Mouse (Mus musculus): ENCODE data around the gene Tmem175. TPM values are rescaled to one million over a fixed set of nuclear protein-coding genes. Genes with fewer than 3 reads are reported as not detected.

The Tmem175 gene
- polyA plus RNA-seq, 1 experiment from 2014 or later: 29.4 TPM

- Histone ChIP-seq H3K27me3 (no peaks in the 10 kb centered on the region), H3K4me2 (replicated peaks) (no peak overlapping the region), H3K9me3 (replicated peaks) (no peaks in the 10 kb centered on the region), H3K4me3 (replicated peaks) (no peak overlapping the region), H3K4me1 (no peaks in the 10 kb centered on the region), H3K9ac (no peak overlapping the region), H3K27ac (replicated peaks) (no peak overlapping the region), H3K36me3 (peaks cover 71% of the 10 kb centered on the region)
- ATAC-seq (ENCODE audit: insufficient number of reproducible peaks, low FRiP score, low TSS enrichment, low read depth): no peak
- WGBS: 73% methylated on average over 2 of the region's 2 CpGs
Observed at GRCm38 (mm10) chr5:108643674-108644073, 14.1 kb downstream of the Tmem175 start.

- Histone ChIP-seq H3K4me1 (no peaks in the 10 kb centered on the region), H3K4me2 (replicated peaks) (no peak overlapping the region), H3K36me3 (peaks cover 85% of the 10 kb centered on the region), H3K9me3 (replicated peaks) (no peaks in the 10 kb centered on the region), H3K27ac (replicated peaks) (no peak overlapping the region), H3K4me3 (replicated peaks) (no peak overlapping the region), H3K27me3 (no peaks in the 10 kb centered on the region), H3K9ac (no peak overlapping the region)
- ATAC-seq (ENCODE audit: insufficient number of reproducible peaks, low FRiP score, low TSS enrichment, low read depth): no peak
- WGBS: 87% methylated on average over 9 of the region's 9 CpGs
Observed at GRCm38 (mm10) chr5:108645651-108646342, 16.2 kb downstream of the Tmem175 start.

DNA sequence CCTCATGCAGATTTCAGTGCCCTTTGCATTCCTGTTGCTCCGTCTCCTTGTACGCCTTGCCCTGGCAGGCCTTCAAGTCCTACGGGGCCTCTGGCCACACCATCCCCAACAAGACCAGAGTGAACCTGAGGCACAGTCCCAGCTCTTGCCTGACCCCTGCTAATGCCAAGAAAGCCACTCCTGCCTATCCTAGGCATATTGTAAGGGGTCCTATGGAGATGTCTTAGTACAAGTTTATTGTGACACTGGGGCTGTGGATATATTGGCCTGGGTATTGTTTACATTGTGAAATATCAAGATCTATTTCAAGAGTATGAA lies 16.7 kb downstream of the Tmem175 start:
- Histone ChIP-seq H3K27me3 (no peaks in the 10 kb centered on the region), H3K4me2 (replicated peaks) (no peak overlapping the region), H3K9ac (no peak overlapping the region), H3K27ac (replicated peaks) (no peak overlapping the region), H3K9me3 (replicated peaks) (no peaks in the 10 kb centered on the region), H3K4me1 (no peaks in the 10 kb centered on the region), H3K36me3 (peaks cover 88% of the 10 kb centered on the region), H3K4me3 (replicated peaks) (no peak overlapping the region)
- WGBS: 88% methylated on average over 3 of the region's 3 CpGs
- ATAC-seq (ENCODE audit: insufficient number of reproducible peaks, low FRiP score, low TSS enrichment, low read depth): no peak

DNA sequence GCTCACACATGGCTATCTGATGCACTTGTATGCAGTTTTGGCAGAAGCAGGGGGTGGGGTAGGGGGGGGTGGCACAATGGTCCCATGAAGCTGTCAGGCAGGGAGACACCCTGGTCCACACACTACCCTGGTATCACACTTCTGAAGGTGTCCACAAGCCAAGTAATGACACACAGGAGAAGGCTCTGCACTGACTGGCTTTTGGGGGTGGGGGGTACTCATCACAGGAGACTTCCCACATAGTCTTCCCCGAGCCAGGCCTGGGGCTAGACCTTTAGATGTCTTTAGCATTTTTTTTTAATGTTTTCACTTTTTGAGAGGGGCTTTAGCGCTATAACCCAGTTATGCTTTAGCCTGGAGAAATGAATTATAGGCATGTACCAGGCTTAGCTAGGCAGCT lies 17.7 kb downstream of the Tmem175 start:
- Histone ChIP-seq H3K4me2 (replicated peaks) (no peak overlapping the region), H3K27ac (replicated peaks) (no peak overlapping the region), H3K4me3 (replicated peaks) (no peak overlapping the region), H3K9me3 (replicated peaks) (no peaks in the 10 kb centered on the region), H3K9ac (no peak overlapping the region), H3K4me1 (no peaks in the 10 kb centered on the region), H3K36me3 (peaks cover 91% of the 10 kb centered on the region), H3K27me3 (no peaks in the 10 kb centered on the region)
- 83% methylated on average over 2 of the region's 2 CpGs for WGBS
- ATAC-seq (ENCODE audit: insufficient number of reproducible peaks, low FRiP score, low TSS enrichment, low read depth): no peak

DNA sequence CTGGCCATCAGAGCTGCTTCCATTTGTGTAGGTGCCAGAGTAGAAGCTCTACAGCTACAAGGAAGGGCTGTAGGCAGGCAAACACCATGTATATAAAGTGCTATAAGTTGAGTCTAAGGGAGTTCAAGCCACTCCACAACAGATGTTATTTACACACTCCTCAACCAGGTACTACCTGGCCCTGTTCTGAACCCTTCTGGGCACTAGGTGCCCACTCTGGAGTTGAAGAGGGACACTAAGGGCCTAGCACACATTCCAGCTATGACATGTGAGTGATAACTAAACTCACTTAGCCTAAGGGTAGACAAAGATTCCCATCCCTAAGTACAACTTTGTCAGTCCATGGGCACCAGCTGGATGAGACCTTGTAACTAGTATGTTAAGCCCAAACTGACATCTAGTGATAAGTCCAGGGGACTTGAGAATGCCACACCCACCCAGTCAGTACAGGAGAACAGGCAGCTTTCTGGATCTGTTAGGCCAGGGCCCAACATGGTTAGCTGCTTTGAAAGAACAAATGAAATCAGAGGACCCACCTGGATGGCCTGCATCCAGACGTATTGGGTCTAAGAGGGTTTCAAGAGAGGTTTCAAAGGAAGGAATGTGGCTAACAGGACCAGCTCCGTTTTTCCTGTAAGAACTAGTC lies 18.4 kb downstream of the Tmem175 start:
- H3K4me1 ChIP-seq: no peaks in the 10 kb centered on the region
- H3K9me3 ChIP-seq (replicated peaks): no peaks in the 10 kb centered on the region
- ATAC-seq (ENCODE audit: insufficient number of reproducible peaks, low FRiP score, low TSS enrichment, low read depth): no peak
- no peak overlapping the region for H3K9ac ChIP-seq
- no peak overlapping the region for H3K27ac ChIP-seq (replicated peaks)
- H3K4me2 ChIP-seq (replicated peaks): no peak overlapping the region
- H3K36me3 ChIP-seq: peaks cover 91% of the 10 kb centered on the region
- H3K4me3 ChIP-seq (replicated peaks): no peak overlapping the region
- H3K27me3 ChIP-seq: no peaks in the 10 kb centered on the region
- WGBS: 89% methylated on average over 2 of the region's 2 CpGs

GRCm38 (mm10) chr5:108648937-108649576 lies 19.5 kb downstream of the Tmem175 start:
- no peak overlapping the region for H3K4me2 ChIP-seq (replicated peaks)
- ATAC-seq (ENCODE audit: insufficient number of reproducible peaks, low FRiP score, low TSS enrichment, low read depth): no peak
- no peaks in the 10 kb centered on the region for H3K4me1 ChIP-seq
- H3K9ac ChIP-seq: no peak overlapping the region
- H3K27me3 ChIP-seq: no peaks in the 10 kb centered on the region
- H3K4me3 ChIP-seq (replicated peaks): no peak overlapping the region
- peaks cover 92% of the 10 kb centered on the region for H3K36me3 ChIP-seq
- 80% methylated on average over 11 of the region's 11 CpGs for WGBS
- no peaks in the 10 kb centered on the region for H3K9me3 ChIP-seq (replicated peaks)
- H3K27ac ChIP-seq (replicated peaks): no peak overlapping the region

DNA sequence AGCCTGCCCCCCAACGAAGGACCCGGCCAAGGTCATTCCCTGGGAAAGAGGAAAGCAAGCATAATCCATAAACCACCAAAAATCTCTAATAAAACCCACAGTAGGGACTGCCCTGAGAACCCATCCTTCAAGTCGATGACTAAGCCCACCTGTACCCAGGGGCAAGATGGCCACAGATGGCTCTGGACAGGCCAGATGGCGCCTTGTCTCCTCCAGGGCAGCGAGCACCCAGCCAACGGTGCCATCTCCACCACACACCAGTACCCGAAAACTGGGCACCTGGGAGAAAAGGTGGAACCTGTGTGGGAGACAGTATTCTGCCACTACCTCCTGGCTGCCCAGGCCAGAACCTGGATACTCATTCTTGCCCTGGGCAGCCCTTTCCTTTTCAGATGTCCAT lies 20.8 kb downstream of the Tmem175 start:
- Histone ChIP-seq H3K9me3 (replicated peaks) (no peaks in the 10 kb centered on the region), H3K4me2 (replicated peaks) (no peak overlapping the region), H3K27me3 (no peaks in the 10 kb centered on the region), H3K27ac (replicated peaks) (no peak overlapping the region), H3K4me3 (replicated peaks) (no peak overlapping the region), H3K9ac (no peak overlapping the region), H3K36me3 (peaks cover 94% of the 10 kb centered on the region), H3K4me1 (no peaks in the 10 kb centered on the region)
- ATAC-seq (ENCODE audit: insufficient number of reproducible peaks, low FRiP score, low TSS enrichment, low read depth): no peak
- WGBS: 87% methylated on average over 7 of the region's 7 CpGs

GRCm38 (mm10) chr5:108651136-108651720 lies 21.7 kb downstream of the Tmem175 start:
- WGBS: 75% methylated on average over 5 of the region's 5 CpGs

DNA sequence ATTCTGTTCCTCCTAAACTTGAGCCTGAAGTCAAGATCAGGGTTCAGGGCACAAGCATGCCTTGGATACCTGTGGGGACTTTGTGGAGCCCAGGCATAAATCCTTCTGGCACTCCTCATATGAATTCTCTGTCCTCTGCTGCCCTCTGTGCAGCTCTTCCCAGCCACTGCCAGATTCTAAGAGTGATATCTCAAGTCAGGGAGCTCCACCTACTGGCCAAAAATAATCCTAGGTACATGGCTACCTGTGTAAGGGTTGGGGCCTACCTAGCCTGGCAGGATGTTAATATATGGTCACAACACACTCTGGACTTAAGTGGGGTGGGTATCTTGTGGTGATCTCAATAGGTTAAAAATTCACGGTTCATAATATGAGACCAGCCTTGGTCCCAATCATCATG lies 22.3 kb downstream of the Tmem175 start:
- Histone ChIP-seq H3K9me3 (replicated peaks) (no peaks in the 10 kb centered on the region), H3K27ac (replicated peaks) (no peak overlapping the region), H3K4me1 (no peaks in the 10 kb centered on the region), H3K9ac (no peak overlapping the region), H3K4me3 (replicated peaks) (no peak overlapping the region), H3K27me3 (no peaks in the 10 kb centered on the region), H3K4me2 (replicated peaks) (no peak overlapping the region), H3K36me3 (peaks cover 92% of the 10 kb centered on the region)
- no peak for ATAC-seq (ENCODE audit: insufficient number of reproducible peaks, low FRiP score, low TSS enrichment, low read depth)
- WGBS: 50% methylated on average over 1 of the region's 1 CpGs

More at GRCm38 (mm10) chr5:108651136-108651720, 21.7 kb downstream of the Tmem175 start:
- no peak for ATAC-seq (ENCODE audit: insufficient number of reproducible peaks, low FRiP score, low TSS enrichment, low read depth)
- Histone ChIP-seq H3K36me3 (peaks cover 94% of the 10 kb centered on the region), H3K4me1 (no peaks in the 10 kb centered on the region), H3K9ac (no peak overlapping the region), H3K27ac (replicated peaks) (no peak overlapping the region), H3K4me3 (replicated peaks) (no peak overlapping the region), H3K9me3 (replicated peaks) (no peaks in the 10 kb centered on the region), H3K4me2 (replicated peaks) (no peak overlapping the region), H3K27me3 (no peaks in the 10 kb centered on the region)

DNA sequence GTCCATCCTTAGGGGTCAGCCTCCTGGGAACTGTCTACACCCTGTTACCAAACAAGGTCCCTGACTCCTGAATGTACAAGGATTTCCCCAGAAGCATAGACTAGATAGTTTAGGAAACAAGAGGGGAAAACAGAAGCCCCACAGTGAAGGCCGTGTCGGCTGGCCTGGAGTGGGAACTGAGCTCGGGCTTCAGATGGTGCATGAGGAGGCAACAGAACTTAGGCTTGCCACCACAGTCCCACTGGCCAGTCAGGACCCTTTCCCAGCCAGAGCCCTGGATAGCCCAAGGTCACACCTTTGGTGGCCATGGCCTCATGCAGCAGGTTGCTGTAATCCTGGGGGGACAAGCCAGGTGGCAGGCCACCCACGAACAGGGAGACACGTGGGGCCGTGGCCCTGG lies 23.8 kb downstream of the Tmem175 start:
- no peak overlapping the region for H3K27ac ChIP-seq (replicated peaks)
- 86% methylated on average over 6 of the region's 6 CpGs for WGBS
- no peak overlapping the region for H3K4me2 ChIP-seq (replicated peaks)
- no peaks in the 10 kb centered on the region for H3K27me3 ChIP-seq
- H3K36me3 ChIP-seq: peaks cover 84% of the 10 kb centered on the region
- no peak overlapping the region for H3K4me3 ChIP-seq (replicated peaks)
- H3K9ac ChIP-seq: no peak overlapping the region
- H3K9me3 ChIP-seq (replicated peaks): no peaks in the 10 kb centered on the region
- no peak for ATAC-seq (ENCODE audit: insufficient number of reproducible peaks, low FRiP score, low TSS enrichment, low read depth)
- 0 out of 2 replicates have a peak, but pooled peaks cover 6% of the 10 kb centered on the region for H3K4me1 ChIP-seq

- H3K4me3 ChIP-seq (replicated peaks): no peak overlapping the region
- 96% methylated on average over 10 of the region's 10 CpGs for WGBS
- H3K27me3 ChIP-seq: no peaks in the 10 kb centered on the region
- H3K4me1 ChIP-seq: peaks cover 18% of the 10 kb centered on the region
- H3K4me2 ChIP-seq (replicated peaks): no peak overlapping the region
- no peak overlapping the region for H3K27ac ChIP-seq (replicated peaks)
- no peak overlapping the region for H3K9ac ChIP-seq
- no peak for ATAC-seq (ENCODE audit: insufficient number of reproducible peaks, low FRiP score, low TSS enrichment, low read depth)
- H3K36me3 ChIP-seq: peaks cover 72% of the 10 kb centered on the region
- H3K9me3 ChIP-seq (replicated peaks): no peaks in the 10 kb centered on the region
Observed at GRCm38 (mm10) chr5:108654444-108654990, 24.9 kb downstream of the Tmem175 start.

Data from embryonic facial prominence, embryonic 15.5 days (tissue).